Mouse (Mus musculus): ENCODE data around the gene Usp22. TPM values are rescaled to one million over a fixed set of nuclear protein-coding genes. Genes with fewer than 3 reads are reported as not detected.

Gene Usp22
- total and polyA plus RNA-seq, 3 experiments: 48.1 to 65.3 (median 54.7) TPM

GRCm38 (mm10) chr11:61193392-61193791 is 18.5 kb upstream of the Usp22 start:
- Histone ChIP-seq H3K79me2 (replicated peaks; ENCODE audit: control insufficient read depth, extremely low read depth, insufficient read depth, poor library complexity, severe bottlenecking) (no peaks in the 10 kb centered on the region), H3K9me3 (replicated peaks; ENCODE audit: low read length) (no peaks in the 10 kb centered on the region), H3K4me1 (ENCODE audit: control insufficient read depth in 1 of 2, insufficient read depth in 2 of 2) (peaks cover 0 to 3% of the 10 kb centered on the region in 2 experiments; a peak in 2 of 4 replicates), H3K4me3 (replicated peaks in 1 of 3; ENCODE audit: low read depth in 2 of 3, low read length in 2 of 3, poor library complexity in 1 of 3) (no peak overlapping the region), H3K4me2 (ENCODE audit: insufficient read depth, low read depth, poor library complexity, severe bottlenecking) (no peak overlapping the region), H3K9ac (ENCODE audit: insufficient read depth, low read depth) (no peak overlapping the region), H3K27me3 (replicated peaks) (peaks cover 14% of the 10 kb centered on the region), H3K36me3 (replicated peaks in 1 of 2; ENCODE audit: control insufficient read depth in 1 of 2, insufficient read depth in 1 of 2, low read length in 1 of 2) (no peaks in the 10 kb centered on the region), H3K27ac (ENCODE audit: insufficient read depth, low read depth) (no peak overlapping the region)
- TF ChIP-seq MAFK (IDR thresholded peaks at IDR 0.05; ENCODE audit: insufficient replicate concordance, low read length): no peak
- peak; percentile 97 for TF ChIP-seq SMC3 (IDR thresholded peaks at IDR 0.05; ENCODE audit: low read depth, low read length)
- peak; percentile 57 for TF ChIP-seq IRF4 (IDR thresholded peaks at IDR 0.05; ENCODE audit: low read depth, low read length)
- no peak for TF ChIP-seq TCF12 (IDR thresholded peaks at IDR 0.05; ENCODE audit: low read depth, low read length)
- no peak for TF ChIP-seq UBTF (IDR thresholded peaks at IDR 0.05; ENCODE audit: low read depth, low read length)
- TF ChIP-seq CHD2 (IDR thresholded peaks at IDR 0.05; ENCODE audit: low read length): no peak
- TF ChIP-seq USF1 (IDR thresholded peaks at IDR 0.05; ENCODE audit: low read depth, low read length): no peak; the same call in 1 of the 2 replicates
- TF ChIP-seq SIN3A (IDR thresholded peaks at IDR 0.05; ENCODE audit: low read length): 0 out of 2 replicates have a peak, but pooled peaks have one; percentile 27
- TF ChIP-seq HCFC1 (IDR thresholded peaks at IDR 0.05; ENCODE audit: low read depth, low read length): no peak; the same call in 1 of the 2 replicates
- no peak for TF ChIP-seq JUND (conservative IDR thresholded peaks at IDR 0.05; ENCODE audit: low read depth, low read length)
- 0 out of 2 replicates have a peak, but pooled peaks have one; percentile 41 for TF ChIP-seq ELF1 (IDR thresholded peaks at IDR 0.05; ENCODE audit: low read depth, low read length)
- peak; percentile 82 for TF ChIP-seq BHLHE40 (IDR thresholded peaks at IDR 0.05; ENCODE audit: low read depth, low read length)
- peak; percentile 52; the same call in 1 of the 2 replicates for TF ChIP-seq E2F4 (IDR thresholded peaks at IDR 0.05; ENCODE audit: insufficient replicate concordance, low read depth, low read length)
- no peak for TF ChIP-seq RCOR1 (conservative IDR thresholded peaks at IDR 0.05; ENCODE audit: low read depth, low read length)
- peak; percentile 83 for TF ChIP-seq ZC3H11A (IDR thresholded peaks at IDR 0.05; ENCODE audit: low read depth, low read length)
- peak; percentile 42; the same call in 1 of the 2 replicates for TF ChIP-seq NRF1 (IDR thresholded peaks at IDR 0.05; ENCODE audit: low read depth, low read length)
- TF ChIP-seq MAZ (IDR thresholded peaks at IDR 0.05; ENCODE audit: low read depth, low read length): no peak
- TF ChIP-seq NELFE (IDR thresholded peaks at IDR 0.05; ENCODE audit: low read depth, low read length): no peak; the same call in 1 of the 2 replicates
- TF ChIP-seq PAX5 (IDR thresholded peaks at IDR 0.05; ENCODE audit: low read length): no peak
- TF ChIP-seq KAT2A (IDR thresholded peaks at IDR 0.05; ENCODE audit: insufficient replicate concordance, low read length): no peak
- no peak for TF ChIP-seq MAX (IDR thresholded peaks at IDR 0.05; ENCODE audit: low read length)
- peak; percentile 92 to 99 for TF ChIP-seq CTCF (conservative IDR thresholded peaks at IDR 0.05 in 1 of 2, IDR thresholded peaks at IDR 0.05 in 1 of 2; ENCODE audit: low read depth in 2 of 2, low read length in 2 of 2)
- no peak for TF ChIP-seq POLR2A (IDR thresholded peaks at IDR 0.05; ENCODE audit: low read depth, low read length)
- TF ChIP-seq JUN (IDR thresholded peaks at IDR 0.05; ENCODE audit: insufficient read depth, low read depth, low read length): no peak
- no peak for TF ChIP-seq ZMIZ1 (IDR thresholded peaks at IDR 0.05; ENCODE audit: low read depth, low read length)
- TF ChIP-seq ZKSCAN1 (IDR thresholded peaks at IDR 0.05; ENCODE audit: borderline replicate concordance, low read depth, low read length): no peak
- 0 out of 2 replicates have a peak, but pooled peaks have one; percentile 62 for TF ChIP-seq MYC (IDR thresholded peaks at IDR 0.05; ENCODE audit: low read depth, low read length)
- TF ChIP-seq MEF2A (IDR thresholded peaks at IDR 0.05; ENCODE audit: borderline replicate concordance, low read depth, low read length): peak; percentile 50; the same call in 1 of the 2 replicates
- dilution Hi-C loops (cut with MboI; ENCODE audit: extremely low pct_ligation_motif_present, extremely low pct_unique_long_range_greater_than_20kb, low sequenced_read_pairs): no loop called here
- DNase-seq (ENCODE audit: extremely low read depth): peak; percentile 85
- in situ Hi-C loops (cut with MboI; ENCODE audit: low pct_ligation_motif_present, low pct_unique_long_range_greater_than_20kb, low sequenced_read_pairs): loop anchor here (5.0 to 10.0 kb wide), 3 partner anchors 149 to 311 kb away; partner anchors contain the start of genes B9d1 and Slc47a2

Measured in CH12.LX (cell line).